Mouse (Mus musculus) heart, adult 2 months (tissue): ENCODE measurements around the gene Hnrnpa3. TPM values are rescaled to one million over a fixed set of nuclear protein-coding genes. Genes with fewer than 3 reads are reported as not detected.

ENCODE experiments used
- DNase-seq, 2 experiments: peaks; one replicate each; pipeline ENCODE4 v3.0.0; 2021
- H3K27ac ChIP-seq: fragments of 200-600 bp; 2 replicates; pipeline ENCODE4 v1.8.1; 2022
- H3K27me3 ChIP-seq: fragments of 200-500 bp; 2 replicates; pipeline ENCODE4 v1.6.1; 2012; ENCODE audit warnings: mild to moderate bottlenecking, low read length, inconsistent platforms, mixed read lengths; ENCODE audit not compliant: control insufficient read depth, insufficient read depth
- H3K36me3 ChIP-seq: fragments of 200-500 bp; 2 replicates; pipeline ENCODE4 v1.6.1; 2012; ENCODE audit warnings: low read length, inconsistent platforms; ENCODE audit not compliant: control insufficient read depth, insufficient read depth
- H3K4me1 ChIP-seq: fragments of 200-500 bp; 2 replicates; pipeline ENCODE4 v1.6.1; 2011; ENCODE audit warnings: low read length; ENCODE audit not compliant: control insufficient read depth, insufficient read depth
- H3K4me3 ChIP-seq: fragments of 200-600 bp; 2 replicates; pipeline ENCODE4 v1.8.1; 2022
- H3K79me2 ChIP-seq: fragments of 200-500 bp; replicated peaks from 2 replicates; pipeline ENCODE4 v1.6.1; 2012; ENCODE audit warnings: mild to moderate bottlenecking, inconsistent platforms, low read length, moderate library complexity, mixed read lengths; ENCODE audit not compliant: control insufficient read depth, insufficient read depth
- H3K9ac ChIP-seq: fragments of 200-500 bp; 2 replicates; pipeline ENCODE4 v1.6.1; 2012; ENCODE audit warnings: low read depth, mild to moderate bottlenecking, control low read depth, inconsistent platforms, low read length, mixed read lengths
- CTCF ChIP-seq: fragments of 200-600 bp; IDR thresholded peaks from 2 replicates; pipeline ENCODE4 v1.8.1; 2022; ENCODE audit warnings: antibody characterized with exemption, mild to moderate bottlenecking, moderate library complexity
- EP300 ChIP-seq: fragments of 200-500 bp; IDR thresholded peaks from 2 replicates; pipeline ENCODE4 v1.6.1; 2011; ENCODE audit warnings: low read depth, low read length, control low read depth; ENCODE audit not compliant: insufficient read depth
- POLR2A ChIP-seq: fragments of 200-500 bp; IDR thresholded peaks from 2 replicates; pipeline ENCODE4 v1.6.1; 2011; ENCODE audit warnings: mild to moderate bottlenecking, low read depth, low read length, control low read depth; ENCODE audit not compliant: insufficient read depth
- WGBS: fragments of 180-500 bp; shearing (Covaris S2); methylation state at CpG from one replicate; pipeline ENCODE4 v1.1.7; 2018; 5-methylcytosine and 5-hydroxymethylcytosine counted together
- intact Hi-C: fragments of 180-260 bp; cut with DNase I; formaldehyde crosslinking; loops from one replicate; pipeline ENCODE4 v1.15.1; 2025
- polyA plus RNA-seq: library from polyadenylated mRNA; depleted of rRNA; stranded (reverse); fragments of >200 nt; gene quantifications from 2 replicates; pipeline ENCODE4 v1.2.3, GENCODE M21; 2012
- total RNA-seq, 2 experiments: library from RNA; stranded (reverse); gene quantifications; 2 replicates each; pipeline ENCODE4 v1.2.3; 2021

The Hnrnpa3 gene
- total and polyA plus RNA-seq, 3 experiments, result 18.5 to 180 (median 177) TPM

- TF ChIP-seq CTCF, result 0 out of 2 replicates have a peak, but pooled peaks have one; percentile 2
- TF ChIP-seq EP300, result no peak
- peak overlapping the region; percentile 69 for H3K27ac ChIP-seq
- peak overlapping the region; percentile 8; the same call in 1 of the 2 replicates for H3K4me3 ChIP-seq
- no peaks in the 10 kb centered on the region for H3K27me3 ChIP-seq
- H3K36me3 ChIP-seq, result peaks cover 65% of the 10 kb centered on the region
- 28% methylated on average over 5 of the region's 5 CpGs for WGBS
- DNase-seq, result peak in 1 of 2 experiments; percentile 55
- peak overlapping the region; percentile 24; the same call in 1 of the 2 replicates for H3K9ac ChIP-seq
- peaks cover 15% of the 10 kb centered on the region for H3K79me2 ChIP-seq
- intact Hi-C loops, result no loop called here
- H3K4me1 ChIP-seq, result peaks cover 46% of the 10 kb centered on the region
Observed at GRCm38 (mm10) chr2:75696371-75696770, 37.3 kb downstream of the Hnrnpa3 start.

DNA sequence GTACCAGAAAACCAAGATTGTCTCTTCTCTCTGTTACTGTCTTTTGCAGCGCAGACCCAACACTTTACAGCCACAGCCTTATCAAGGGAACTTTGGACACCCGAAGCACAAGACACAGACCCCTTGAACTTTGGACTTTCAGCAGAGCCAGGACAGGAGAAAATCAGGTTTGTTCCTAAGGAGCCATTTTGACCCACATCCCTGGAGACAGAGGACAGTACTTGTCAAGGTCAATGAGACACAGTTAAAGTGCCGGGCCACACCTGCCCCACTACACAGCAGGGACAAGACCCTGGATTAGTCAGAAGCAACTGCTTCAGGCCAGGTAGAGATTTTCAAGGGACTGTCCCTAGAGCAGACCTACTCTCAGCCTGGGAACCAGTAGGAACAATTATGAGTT lies 38.2 kb downstream of the Hnrnpa3 start:
- Histone ChIP-seq H3K36me3 (peaks cover 66% of the 10 kb centered on the region), H3K4me1 (peaks cover 43% of the 10 kb centered on the region), H3K27me3 (no peaks in the 10 kb centered on the region), H3K79me2 (peaks cover 13% of the 10 kb centered on the region), H3K27ac (peak overlapping the region; percentile 69), H3K9ac (no peak overlapping the region), H3K4me3 (no peak overlapping the region)
- no peak for TF ChIP-seq CTCF
- TF ChIP-seq POLR2A, result no peak
- TF ChIP-seq EP300, result no peak
- DNase-seq, result no peak
- 57% methylated on average over 3 of the region's 3 CpGs for WGBS
- intact Hi-C loops, result no loop called here

- Histone ChIP-seq H3K4me1 (peaks cover 37% of the 10 kb centered on the region), H3K27me3 (no peaks in the 10 kb centered on the region), H3K79me2 (peaks cover 12% of the 10 kb centered on the region), H3K36me3 (peaks cover 64% of the 10 kb centered on the region), H3K27ac (peak overlapping the region; percentile 69), H3K4me3 (no peak overlapping the region), H3K9ac (no peak overlapping the region)
- WGBS, result 29% methylated on average over 4 of the region's 4 CpGs
- no peak for TF ChIP-seq CTCF
- no peak for TF ChIP-seq POLR2A
- TF ChIP-seq EP300, result no peak
- intact Hi-C loops, result no loop called here
- DNase-seq, result no peak
Observed at GRCm38 (mm10) chr2:75698007-75698406, 38.9 kb downstream of the Hnrnpa3 start.

DNA sequence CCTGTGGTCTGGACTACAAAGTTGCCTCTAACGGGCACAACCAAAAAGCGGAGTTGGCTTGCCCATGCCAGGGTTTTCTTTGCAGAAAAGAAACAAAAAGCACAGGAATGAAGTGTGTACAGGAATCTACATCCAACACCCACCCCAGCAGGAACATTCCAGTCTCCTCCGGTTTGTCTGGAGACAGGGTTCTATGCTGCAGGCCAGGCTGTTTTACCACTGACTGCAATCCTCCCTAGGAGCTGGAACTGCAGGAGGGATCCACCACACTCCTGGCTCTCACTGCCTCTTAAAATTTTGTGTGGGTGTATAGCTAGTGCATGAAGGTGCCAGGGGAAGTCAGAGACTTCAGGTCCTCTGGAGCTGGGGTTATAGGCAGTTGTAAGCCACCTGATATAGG lies 39.8 kb downstream of the Hnrnpa3 start:
- Histone ChIP-seq H3K36me3 (peaks cover 55% of the 10 kb centered on the region), H3K27me3 (no peaks in the 10 kb centered on the region), H3K27ac (no peak overlapping the region), H3K9ac (no peak overlapping the region; the same call in 1 of the 2 replicates), H3K4me3 (no peak overlapping the region), H3K4me1 (peaks cover 31% of the 10 kb centered on the region), H3K79me2 (peaks cover 10% of the 10 kb centered on the region)
- WGBS, result 63% methylated on average over 3 of the region's 3 CpGs
- intact Hi-C loops, result no loop called here
- DNase-seq, result no peak
- TF ChIP-seq EP300, result no peak
- TF ChIP-seq POLR2A, result no peak
- TF ChIP-seq CTCF, result no peak

DNA sequence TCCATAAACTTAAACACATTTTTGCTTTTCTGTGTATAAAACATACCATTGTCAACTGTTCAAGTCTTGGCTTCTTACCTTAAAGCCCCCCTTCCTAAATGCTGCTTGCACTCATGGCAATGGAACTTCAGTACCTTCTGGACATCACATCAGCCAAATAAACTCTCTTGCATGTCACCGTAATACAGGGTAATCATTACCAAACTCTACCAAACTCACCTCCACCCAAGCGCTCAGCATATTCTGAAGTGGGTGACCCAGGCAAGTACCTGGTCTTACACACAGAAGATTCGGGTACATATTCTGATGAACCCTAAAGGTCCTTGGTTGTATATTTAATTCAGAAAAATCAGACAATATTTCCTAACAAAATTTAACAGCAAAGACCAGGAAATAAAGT lies 41.5 kb downstream of the Hnrnpa3 start:
- no peak for DNase-seq
- Histone ChIP-seq H3K79me2 (peaks cover 10% of the 10 kb centered on the region), H3K36me3 (peaks cover 48% of the 10 kb centered on the region), H3K4me1 (peaks cover 28% of the 10 kb centered on the region), H3K4me3 (no peak overlapping the region), H3K27ac (peak overlapping the region; percentile 100; the same call in 1 of the 2 replicates), H3K9ac (no peak overlapping the region), H3K27me3 (no peaks in the 10 kb centered on the region)
- intact Hi-C loops, result loop anchor here (10.0 kb wide), 1 partner anchor 96 kb away; no protein-coding TSS in a partner anchor
- 78% methylated on average over 3 of the region's 3 CpGs for WGBS
- TF ChIP-seq EP300, result no peak

GRCm38 (mm10) chr2:75701207-75701606 lies 42.1 kb downstream of the Hnrnpa3 start:
- Histone ChIP-seq H3K4me1 (peaks cover 23% of the 10 kb centered on the region), H3K27ac (peak overlapping the region; percentile 100), H3K27me3 (no peaks in the 10 kb centered on the region), H3K4me3 (peak overlapping the region; percentile 98), H3K36me3 (peaks cover 43% of the 10 kb centered on the region), H3K79me2 (peaks cover 10% of the 10 kb centered on the region), H3K9ac (0 out of 2 replicates have a peak overlapping the region, but pooled peaks have one; percentile 10)
- TF ChIP-seq EP300, result no peak
- WGBS, result 27% methylated on average over 3 of the region's 3 CpGs
- intact Hi-C loops, result loop anchor here (10.0 kb wide), 1 partner anchor 96 kb away; no protein-coding TSS in a partner anchor
- peak in 1 of 2 experiments; percentile 28 for DNase-seq
